Mouse (Mus musculus): ENCODE results near the gene Slc30a1. TPM values are rescaled to one million over a fixed set of nuclear protein-coding genes. Genes with fewer than 3 reads are reported as not detected.

Gene Slc30a1
- polyA plus RNA-seq, 1 experiment from 2014 or later: 3.4 TPM

DNA sequence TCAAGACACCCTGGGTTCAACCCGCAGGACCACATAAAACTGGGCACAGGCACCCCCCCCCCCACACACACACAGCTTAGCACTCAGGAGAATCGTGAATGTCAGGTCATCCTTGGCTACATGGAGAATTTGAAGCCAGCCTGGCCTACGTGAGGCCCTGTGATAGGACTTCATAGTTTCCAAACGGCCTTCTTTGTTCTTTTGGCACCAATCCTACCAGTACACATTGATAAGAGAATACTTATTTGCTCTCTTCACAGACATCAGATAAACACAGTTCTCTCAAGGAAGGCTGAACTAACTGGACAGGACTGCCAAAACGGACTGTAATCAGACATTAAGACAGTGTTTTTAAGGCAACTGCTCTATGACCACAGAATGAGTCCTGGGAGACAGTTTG lies 22.9 kb upstream of the Slc30a1 start:
- 59% methylated on average over 4 of the region's 5 CpGs for WGBS

DNA sequence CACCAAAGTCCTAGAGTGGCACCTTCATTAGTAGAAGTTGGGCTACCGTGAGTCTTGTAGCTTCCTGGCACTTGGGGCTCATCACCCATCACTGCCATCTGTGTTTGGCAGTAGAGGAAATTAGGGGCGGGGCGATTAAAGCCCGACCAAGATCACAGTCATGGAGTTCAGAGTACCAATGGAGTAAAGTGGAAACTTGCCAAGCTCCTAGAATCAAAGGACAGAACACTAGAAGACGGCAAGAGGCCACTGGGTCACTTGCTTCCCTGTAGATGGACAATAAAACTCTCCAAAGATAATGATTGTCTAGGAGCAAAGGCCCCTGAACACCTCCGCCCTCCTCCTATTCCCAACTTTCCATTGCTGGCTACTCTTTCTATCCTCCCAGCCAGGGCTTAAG lies 14.7 kb upstream of the Slc30a1 start:
- Histone ChIP-seq H3K9me3 (ENCODE audit: control insufficient read depth, low read length) (no peaks in the 10 kb centered on the region), H3K27ac (replicated peaks; ENCODE audit: low read depth, low read length) (no peak overlapping the region), H3K36me3 (ENCODE audit: control insufficient read depth, insufficient read depth, low read length) (no peaks in the 10 kb centered on the region), H3K4me3 (ENCODE audit: low read depth, low read length) (no peak overlapping the region), H3K9ac (ENCODE audit: low read depth, low read length) (no peak overlapping the region), H3K4me2 (ENCODE audit: low read depth, low read length) (no peak overlapping the region), H3K4me1 (ENCODE audit: control insufficient read depth, insufficient read depth, low read length) (0 out of 2 replicates have a peak, but pooled peaks cover 7% of the 10 kb centered on the region), H3K27me3 (replicated peaks; ENCODE audit: control insufficient read depth, insufficient read depth, low read length) (no peaks in the 10 kb centered on the region)
- ATAC-seq (ENCODE audit: low read depth) (no peak), DNase-seq (ENCODE audit: low spot score) (no peak)
- WGBS: 82% methylated on average over 6 of the region's 6 CpGs

More for the DNA sequence above, 22.9 kb upstream of the Slc30a1 start:
- ATAC-seq (ENCODE audit: low read depth) (no peak), DNase-seq (ENCODE audit: low spot score) (no peak)
- H3K4me1 ChIP-seq (ENCODE audit: control insufficient read depth, insufficient read depth, low read length): peaks cover 3% of the 10 kb centered on the region; the same call in 1 of the 2 replicates
- no peaks in the 10 kb centered on the region for H3K36me3 ChIP-seq (ENCODE audit: control insufficient read depth, insufficient read depth, low read length)
- H3K27ac ChIP-seq (replicated peaks; ENCODE audit: low read depth, low read length): no peak overlapping the region
- no peak overlapping the region for H3K4me3 ChIP-seq (ENCODE audit: low read depth, low read length)
- H3K9me3 ChIP-seq (ENCODE audit: control insufficient read depth, low read length): no peaks in the 10 kb centered on the region
- no peak overlapping the region for H3K9ac ChIP-seq (ENCODE audit: low read depth, low read length)
- no peak overlapping the region for H3K4me2 ChIP-seq (ENCODE audit: low read depth, low read length)
- H3K27me3 ChIP-seq (replicated peaks; ENCODE audit: control insufficient read depth, insufficient read depth, low read length): no peaks in the 10 kb centered on the region

DNA sequence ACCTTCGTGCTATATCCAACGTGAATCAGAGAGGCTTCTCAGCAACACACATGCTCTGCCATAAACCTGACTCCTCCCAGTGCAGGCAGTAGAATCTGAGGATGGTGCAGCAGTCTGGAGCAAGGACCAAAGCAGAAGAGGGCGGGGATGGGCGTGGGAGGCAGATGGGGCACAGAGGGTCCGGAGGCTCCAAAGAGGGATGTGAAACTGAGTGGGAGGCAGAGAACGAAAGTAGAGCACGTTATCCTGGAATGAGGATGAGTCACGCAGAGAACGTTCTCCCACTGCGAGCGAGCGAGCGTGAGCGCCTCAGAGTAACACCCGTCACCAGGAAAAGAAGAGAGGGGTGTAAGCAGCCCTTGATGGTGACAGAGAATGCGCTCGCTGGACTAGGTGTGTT lies 12.2 kb upstream of the Slc30a1 start:
- no peaks in the 10 kb centered on the region for H3K9me3 ChIP-seq (ENCODE audit: control insufficient read depth, low read length)
- no peaks in the 10 kb centered on the region for H3K36me3 ChIP-seq (ENCODE audit: control insufficient read depth, insufficient read depth, low read length)
- H3K27me3 ChIP-seq (replicated peaks; ENCODE audit: control insufficient read depth, insufficient read depth, low read length): no peaks in the 10 kb centered on the region
- 0 out of 2 replicates have a peak, but pooled peaks cover 7% of the 10 kb centered on the region for H3K4me1 ChIP-seq (ENCODE audit: control insufficient read depth, insufficient read depth, low read length)
- H3K4me2 ChIP-seq (ENCODE audit: low read depth, low read length): no peak overlapping the region
- no peak overlapping the region for H3K27ac ChIP-seq (replicated peaks; ENCODE audit: low read depth, low read length)
- DNase-seq (ENCODE audit: low spot score) (peak; percentile 19), ATAC-seq (ENCODE audit: low read depth) (no peak)
- WGBS: 78% methylated on average over 17 of the region's 17 CpGs
- H3K9ac ChIP-seq (ENCODE audit: low read depth, low read length): no peak overlapping the region
- no peak overlapping the region for H3K4me3 ChIP-seq (ENCODE audit: low read depth, low read length)

DNA sequence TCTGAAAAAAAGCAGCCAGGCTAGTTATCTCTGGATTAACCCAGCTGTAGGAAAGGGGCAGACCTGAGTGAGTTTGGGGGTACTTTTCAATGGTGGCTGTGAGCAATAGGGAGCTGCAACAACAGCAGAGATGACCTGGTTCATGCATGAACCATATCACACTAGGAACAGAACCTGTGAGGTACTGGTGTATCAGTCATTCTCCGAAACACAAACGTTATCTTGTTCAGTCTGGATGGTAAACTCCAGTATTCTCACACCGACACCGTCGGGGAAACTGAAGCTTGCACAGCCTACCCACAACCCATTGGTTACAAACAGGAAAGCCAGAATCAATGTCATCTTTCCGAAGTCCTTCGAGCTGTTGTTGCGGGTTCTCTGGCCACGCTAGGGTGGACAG lies 11.7 kb upstream of the Slc30a1 start:
- ATAC-seq (ENCODE audit: low read depth): no peak
- Histone ChIP-seq H3K4me2 (ENCODE audit: low read depth, low read length) (no peak overlapping the region), H3K4me3 (ENCODE audit: low read depth, low read length) (no peak overlapping the region), H3K9me3 (ENCODE audit: control insufficient read depth, low read length) (no peaks in the 10 kb centered on the region), H3K36me3 (ENCODE audit: control insufficient read depth, insufficient read depth, low read length) (no peaks in the 10 kb centered on the region), H3K4me1 (ENCODE audit: control insufficient read depth, insufficient read depth, low read length) (0 out of 2 replicates have a peak, but pooled peaks cover 7% of the 10 kb centered on the region), H3K27ac (replicated peaks; ENCODE audit: low read depth, low read length) (no peak overlapping the region), H3K27me3 (replicated peaks; ENCODE audit: control insufficient read depth, insufficient read depth, low read length) (no peaks in the 10 kb centered on the region), H3K9ac (ENCODE audit: low read depth, low read length) (no peak overlapping the region)
- WGBS: 87% methylated on average over 9 of the region's 9 CpGs
- DNase-seq (ENCODE audit: low spot score): no peak

DNA sequence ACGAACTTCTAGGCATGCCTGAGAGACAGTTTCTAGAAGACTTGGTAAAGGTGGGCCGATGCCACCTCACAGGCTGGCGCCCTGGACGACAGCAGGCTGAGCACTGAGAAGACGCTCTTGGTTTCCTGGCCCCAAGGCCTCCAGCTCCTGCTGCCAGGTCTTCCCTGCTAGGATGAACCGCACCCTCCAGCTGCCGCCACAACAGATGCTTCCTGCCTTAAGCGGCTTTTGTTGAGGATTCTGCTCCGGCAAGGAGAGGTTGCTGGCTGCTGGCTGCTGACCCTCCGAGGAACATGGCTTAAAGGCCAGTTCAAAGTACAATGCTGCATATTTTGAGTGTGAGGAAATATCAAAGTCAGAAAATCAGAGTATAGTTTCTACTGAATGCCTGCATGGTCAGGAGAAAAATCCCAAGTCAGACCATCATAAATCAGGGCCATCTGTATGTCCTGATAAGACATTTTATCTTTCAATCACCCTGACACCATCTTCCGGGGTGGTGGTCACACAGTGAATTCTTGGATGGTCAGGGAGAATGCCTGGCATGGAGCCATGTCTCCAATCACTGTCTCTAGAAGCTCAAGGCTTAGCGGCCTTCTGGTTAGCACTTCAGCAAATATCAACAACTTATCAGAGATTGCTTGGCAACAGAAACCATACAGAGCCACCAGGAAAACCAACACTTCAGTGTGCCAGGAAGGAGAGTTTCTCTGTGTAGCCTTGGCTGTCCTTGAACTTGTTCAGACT lies 9.6 kb upstream of the Slc30a1 start:
- peak; percentile 57 for DNase-seq (ENCODE audit: low spot score)
- H3K4me1 ChIP-seq (ENCODE audit: control insufficient read depth, insufficient read depth, low read length): 0 out of 2 replicates have a peak, but pooled peaks cover 7% of the 10 kb centered on the region
- H3K27me3 ChIP-seq (replicated peaks; ENCODE audit: control insufficient read depth, insufficient read depth, low read length): no peaks in the 10 kb centered on the region
- no peak for ATAC-seq (ENCODE audit: low read depth)
- no peaks in the 10 kb centered on the region for H3K36me3 ChIP-seq (ENCODE audit: control insufficient read depth, insufficient read depth, low read length)
- no peak overlapping the region for H3K27ac ChIP-seq (replicated peaks; ENCODE audit: low read depth, low read length)
- H3K4me3 ChIP-seq (ENCODE audit: low read depth, low read length): no peak overlapping the region
- H3K9ac ChIP-seq (ENCODE audit: low read depth, low read length): no peak overlapping the region
- H3K4me2 ChIP-seq (ENCODE audit: low read depth, low read length): no peak overlapping the region
- 68% methylated on average over 12 of the region's 12 CpGs for WGBS
- no peaks in the 10 kb centered on the region for H3K9me3 ChIP-seq (ENCODE audit: control insufficient read depth, low read length)

DNA sequence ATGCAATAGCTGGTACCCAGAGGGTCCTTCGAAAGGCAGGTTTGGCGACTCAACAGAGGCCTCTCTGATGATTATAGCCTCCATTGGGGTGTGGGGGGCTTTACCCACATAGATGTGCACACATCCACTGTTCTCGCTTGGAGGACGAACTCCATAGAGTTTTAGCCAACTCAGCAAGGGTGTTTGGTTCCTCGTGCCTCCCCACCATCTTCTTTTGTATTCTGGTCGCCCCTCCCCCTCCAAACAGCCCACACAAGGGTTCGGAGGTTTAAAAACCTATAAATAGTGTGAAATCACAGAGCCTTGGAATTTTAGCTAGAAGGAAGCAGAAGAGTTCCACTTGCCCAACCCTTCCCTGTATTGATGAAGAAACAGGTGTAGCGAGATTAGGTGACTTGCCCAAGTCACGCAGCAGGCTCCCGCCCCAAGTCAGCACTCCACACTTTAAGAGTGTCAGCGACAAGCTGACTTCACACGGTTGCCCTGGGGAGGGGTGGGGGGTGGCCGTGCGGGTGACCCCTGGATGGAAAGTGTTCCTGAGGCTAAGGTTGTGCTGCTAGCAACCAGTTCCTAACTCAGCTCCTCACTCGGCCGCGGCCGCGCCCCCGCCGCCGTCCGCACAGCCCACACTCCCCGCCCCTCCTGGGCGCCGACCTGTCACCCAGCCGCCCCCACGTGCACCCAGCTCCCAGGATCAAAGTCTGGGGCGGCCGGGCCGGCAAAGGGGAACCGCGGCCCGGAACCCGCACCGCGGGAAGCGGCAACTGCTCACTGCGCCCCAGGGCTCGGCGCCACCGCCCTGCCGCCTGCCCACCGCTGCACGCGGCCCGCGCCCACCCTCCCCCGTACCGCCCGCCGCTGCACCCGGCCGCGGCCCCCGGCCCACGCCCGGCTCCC lies 682 bp upstream of the Slc30a1 start:
- peak overlapping the region; percentile 94 for H3K4me2 ChIP-seq (ENCODE audit: low read depth, low read length)
- WGBS: 8% methylated on average over 25 of the region's 58 CpGs
- H3K4me1 ChIP-seq (ENCODE audit: control insufficient read depth, insufficient read depth, low read length): peaks cover 26% of the 10 kb centered on the region
- ATAC-seq (ENCODE audit: low read depth): peak; percentile 60
- peak overlapping the region; percentile 97 for H3K4me3 ChIP-seq (ENCODE audit: low read depth, low read length)
- peaks cover 16% of the 10 kb centered on the region for H3K36me3 ChIP-seq (ENCODE audit: control insufficient read depth, insufficient read depth, low read length)
- H3K27ac ChIP-seq (replicated peaks; ENCODE audit: low read depth, low read length): no peak overlapping the region
- H3K27me3 ChIP-seq (replicated peaks; ENCODE audit: control insufficient read depth, insufficient read depth, low read length): no peaks in the 10 kb centered on the region
- H3K9me3 ChIP-seq (ENCODE audit: control insufficient read depth, low read length): no peaks in the 10 kb centered on the region
- H3K9ac ChIP-seq (ENCODE audit: low read depth, low read length): peak overlapping the region; percentile 74
- peak; percentile 23 for DNase-seq (ENCODE audit: low spot score)

DNA sequence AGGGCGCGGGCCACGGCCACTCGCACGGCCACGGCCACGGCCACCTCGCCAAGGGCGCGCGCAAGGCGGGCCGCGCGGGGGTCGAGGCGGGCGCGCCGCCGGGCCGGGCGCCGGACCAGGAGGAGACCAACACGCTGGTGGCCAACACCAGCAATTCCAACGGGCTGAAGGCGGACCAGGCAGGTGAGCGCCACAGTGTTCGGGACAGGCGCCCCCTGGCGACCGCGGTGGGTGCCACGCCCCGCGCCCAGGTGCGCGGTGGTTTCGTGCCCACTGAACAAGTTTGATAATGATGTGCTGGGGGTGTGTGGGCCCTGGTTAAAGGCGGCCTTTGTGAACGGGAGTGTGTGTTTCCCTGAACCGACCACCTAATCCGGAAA lies 854 bp downstream of the Slc30a1 start:
- ATAC-seq (ENCODE audit: low read depth) (peak; percentile 51), DNase-seq (ENCODE audit: low spot score) (peak; percentile 80)
- Histone ChIP-seq H3K4me1 (ENCODE audit: control insufficient read depth, insufficient read depth, low read length) (peaks cover 30% of the 10 kb centered on the region), H3K27me3 (replicated peaks; ENCODE audit: control insufficient read depth, insufficient read depth, low read length) (no peaks in the 10 kb centered on the region), H3K27ac (replicated peaks; ENCODE audit: low read depth, low read length) (peak overlapping the region; percentile 88; the same call in 1 of the 2 replicates), H3K9me3 (ENCODE audit: control insufficient read depth, low read length) (no peaks in the 10 kb centered on the region), H3K9ac (ENCODE audit: low read depth, low read length) (peak overlapping the region; percentile 85), H3K4me2 (ENCODE audit: low read depth, low read length) (peak overlapping the region; percentile 94), H3K36me3 (ENCODE audit: control insufficient read depth, insufficient read depth, low read length) (peaks cover 21% of the 10 kb centered on the region), H3K4me3 (ENCODE audit: low read depth, low read length) (peak overlapping the region; percentile 97)
- WGBS: 0% methylated on average over 6 of the region's 43 CpGs

DNA sequence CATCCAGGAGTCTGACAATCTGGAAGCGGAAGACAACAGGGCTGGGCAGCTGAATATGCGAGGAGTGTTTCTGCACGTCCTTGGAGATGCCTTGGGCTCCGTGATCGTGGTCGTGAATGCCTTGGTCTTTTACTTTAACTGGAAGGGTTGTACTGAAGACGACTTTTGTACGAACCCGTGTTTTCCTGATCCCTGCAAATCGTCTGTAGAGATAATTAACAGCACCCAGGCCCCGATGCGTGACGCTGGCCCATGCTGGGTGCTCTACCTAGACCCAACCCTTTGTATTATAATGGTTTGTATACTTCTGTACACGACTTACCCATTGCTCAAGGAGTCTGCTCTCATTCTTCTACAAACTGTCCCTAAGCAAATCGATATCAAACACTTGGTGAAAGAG lies 2.3 kb downstream of the Slc30a1 start:
- Histone ChIP-seq H3K27me3 (replicated peaks; ENCODE audit: control insufficient read depth, insufficient read depth, low read length) (no peaks in the 10 kb centered on the region), H3K9me3 (ENCODE audit: control insufficient read depth, low read length) (no peaks in the 10 kb centered on the region), H3K4me1 (ENCODE audit: control insufficient read depth, insufficient read depth, low read length) (peaks cover 30% of the 10 kb centered on the region), H3K4me3 (ENCODE audit: low read depth, low read length) (peak overlapping the region; percentile 97; the same call in 1 of the 2 replicates), H3K36me3 (ENCODE audit: control insufficient read depth, insufficient read depth, low read length) (peaks cover 26% of the 10 kb centered on the region), H3K27ac (replicated peaks; ENCODE audit: low read depth, low read length) (no peak overlapping the region), H3K9ac (ENCODE audit: low read depth, low read length) (no peak overlapping the region), H3K4me2 (ENCODE audit: low read depth, low read length) (no peak overlapping the region; the same call in 1 of the 2 replicates)
- 88% methylated on average over 15 of the region's 15 CpGs for WGBS
- DNase-seq (ENCODE audit: low spot score) (no peak), ATAC-seq (ENCODE audit: low read depth) (no peak)
